Mouse (Mus musculus): ENCODE measurements around the gene Olfr403.

Olfr403 gene

GRCm38 (mm10) chr11:74185949-74186348 is at the start of gene Olfr403:
TSS of gene Olfr403 (plus strand) at chr11:74186249.

DNA sequence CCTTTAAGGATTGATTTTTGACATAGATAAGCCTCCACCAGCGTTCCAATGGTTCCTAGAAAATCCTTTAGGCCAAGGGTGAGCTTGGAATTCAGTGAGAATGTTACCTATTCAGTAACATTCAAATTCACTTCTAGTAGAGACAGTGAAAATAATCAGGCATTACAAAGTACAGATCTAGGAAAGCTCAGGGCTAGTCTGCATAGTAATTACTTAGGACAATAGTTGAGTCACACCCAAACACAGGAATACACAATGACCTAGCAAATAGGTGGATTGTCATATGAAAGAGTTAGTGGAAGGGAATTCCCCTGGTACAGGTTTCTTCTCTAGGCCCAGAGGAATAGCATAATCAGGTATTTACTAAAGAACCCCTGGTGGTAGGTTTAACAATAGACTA is 46.0 kb upstream of the Olfr403 start:
- WGBS: 34% methylated on average over 1 of the region's 1 CpGs

GRCm38 (mm10) chr11:74153229-74153628 is 32.8 kb upstream of the Olfr403 start, which contains the start of gene Olfr402:
TSS of gene Olfr402 (plus strand) at chr11:74153529.
- WGBS: 53% methylated on average over 3 of the region's 3 CpGs

GRCm38 (mm10) chr11:74183168-74183567 is 2.9 kb upstream of the Olfr403 start:
- 81% methylated on average over 4 of the region's 4 CpGs for WGBS

GRCm38 (mm10) chr11:74183745-74184144 is 2.3 kb upstream of the Olfr403 start:
- 73% methylated on average over 4 of the region's 4 CpGs for WGBS

- 57% methylated on average over 1 of the region's 1 CpGs for WGBS
These were observed 25.2 kb downstream of the Olfr403 start, which contains the start of gene Olfr43 for GRCm38 (mm10) chr11:74211279-74211678. TSS of gene Olfr43 (minus strand) at chr11:74211379.

DNA sequence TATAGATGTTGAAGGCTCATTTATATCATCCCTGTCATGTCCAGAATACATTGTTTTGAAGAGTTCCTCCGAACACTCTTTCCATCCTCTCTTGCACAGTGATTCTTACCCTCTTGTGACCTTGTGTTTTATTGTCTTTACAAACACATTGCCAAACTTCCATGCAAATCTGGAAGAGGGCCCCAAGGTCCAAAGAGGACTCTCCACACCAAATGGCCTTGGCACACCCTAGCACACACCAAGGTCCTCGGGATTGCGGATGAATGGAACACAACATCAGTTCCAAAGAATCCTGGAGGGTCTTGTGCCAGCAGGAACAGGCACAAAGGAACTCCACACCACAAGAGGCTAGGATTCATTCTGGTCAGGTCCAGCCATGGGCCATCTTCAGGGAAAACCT is 55.2 kb downstream of the Olfr403 start:
- WGBS: 87% methylated on average over 3 of the region's 3 CpGs
